Mouse (Mus musculus) G1E (cell line): Measurements from ENCODE around the gene Catsperg1. TPM values are rescaled to one million over a fixed set of nuclear protein-coding genes. Genes with fewer than 3 reads are reported as not detected.

ENCODE experiments used
- ATAC-seq: 2 replicates; pipeline ENCODE4 v1.8.0; 2016; ENCODE audit warnings: mild to moderate bottlenecking; ENCODE audit not compliant: insufficient number of reproducible peaks, poor library complexity, low FRiP score, severe bottlenecking; ENCODE audit errors: extremely low read depth
- DNase-seq: peaks from one replicate; pipeline ENCODE4 v3.0.0; 2012; ENCODE audit warnings: low spot score
- H3K27me3 ChIP-seq: 2 replicates; pipeline ENCODE4 v1.6.1; 2012; ENCODE audit warnings: mild to moderate bottlenecking, low read length, inconsistent platforms; ENCODE audit not compliant: insufficient read depth
- H3K36me3 ChIP-seq: replicated peaks from 2 replicates; pipeline ENCODE3; 2012; ENCODE audit warnings: mild to moderate bottlenecking, inconsistent platforms
- H3K4me1 ChIP-seq: 2 replicates; pipeline ENCODE4 v1.6.1; 2012; ENCODE audit warnings: low read depth, low read length, inconsistent platforms, mixed read lengths; ENCODE audit not compliant: insufficient read depth
- H3K4me3 ChIP-seq: 2 replicates; pipeline ENCODE4 v1.5.1; 2012; ENCODE audit warnings: low read depth, mild to moderate bottlenecking, inconsistent platforms, low read length, moderate library complexity, mixed read lengths
- H3K9me3 ChIP-seq: replicated peaks from 2 replicates; pipeline ENCODE4 v1.6.1; 2012; ENCODE audit warnings: inconsistent platforms
- CTCF ChIP-seq: IDR thresholded peaks from 2 replicates; pipeline ENCODE4 v1.5.1; 2012; ENCODE audit warnings: low read depth, low read length, inconsistent platforms, mixed read lengths
- GATA1 ChIP-seq: IDR thresholded peaks from 2 replicates; pipeline ENCODE4 v1.6.1; 2012; ENCODE audit warnings: borderline replicate concordance, low read length, inconsistent platforms, mixed read lengths
- GATA2 ChIP-seq: IDR thresholded peaks from 2 replicates; pipeline ENCODE4 v1.6.1; 2012; ENCODE audit warnings: low read depth, low read length, inconsistent platforms, borderline replicate concordance
- POLR2AphosphoS5 ChIP-seq: IDR thresholded peaks from 2 replicates; pipeline ENCODE4 v1.6.1; 2012; ENCODE audit warnings: low read depth, low read length, inconsistent platforms; ENCODE audit not compliant: insufficient replicate concordance
- TAL1 ChIP-seq: conservative IDR thresholded peaks from 2 replicates; pipeline ENCODE4 v1.6.1; 2012; ENCODE audit warnings: low read depth, low read length, inconsistent platforms, mixed read lengths
- polyA plus RNA-seq: library from polyadenylated mRNA; stranded (reverse); fragments of >175 nt; gene quantifications from 2 replicates; pipeline ENCODE4 v1.2.3, GENCODE M21; 2012
- total RNA-seq, 2 experiments: library from RNA; stranded (forward) in 1 of 2; stranded (reverse) in 1 of 2; fragments of 200-1000 nt in 1 of 2; fragments of >200 nt in 1 of 2; fragmentation: Nextera tagmentation in 1 of 2; gene quantifications; 2 replicates each; pipeline ENCODE4 v1.2.3; 2014 to 2017

Gene Catsperg1
- total and polyA plus RNA-seq, 3 experiments = 0.04 to 3.0 (median 2.1) TPM

- Histone ChIP-seq H3K9me3 (0 out of 2 replicates have a peak, but pooled peaks cover 5% of the 10 kb centered on the region), H3K4me3 (no peak within 1 kb of the TSS), H3K36me3 (no peaks in the 10 kb centered on the region), H3K4me1 (peaks cover 7% of the 10 kb centered on the region; the same call in 1 of the 2 replicates), H3K27me3 (peaks cover 48% of the 10 kb centered on the region)
- DNase-seq = no peak
- no peak for ATAC-seq
- TF ChIP-seq TAL1 (no peak), GATA2 (no peak), CTCF (no peak), POLR2AphosphoS5 (no peak), GATA1 (no peak)
Observed at GRCm38 (mm10) chr7:29232247-29233013, 18.6 kb upstream of the Catsperg1 start, which contains the start of gene Kcnk6. Gene Kcnk6 (minus strand): TSS chr7:29232515.

- no peak for ATAC-seq
- 0 out of 2 replicates have a peak, but pooled peaks cover 5% of the 10 kb centered on the region for H3K9me3 ChIP-seq
- no peak overlapping the region for H3K4me3 ChIP-seq
- H3K4me1 ChIP-seq = peaks cover 4% of the 10 kb centered on the region; the same call in 1 of the 2 replicates
- H3K27me3 ChIP-seq = peaks cover 50% of the 10 kb centered on the region
- no peaks in the 10 kb centered on the region for H3K36me3 ChIP-seq
- TF ChIP-seq POLR2AphosphoS5 = no peak
- no peak for TF ChIP-seq GATA1
- TF ChIP-seq CTCF = no peak
- TF ChIP-seq GATA2 = no peak
- no peak for TF ChIP-seq TAL1
- DNase-seq = no peak
Observed at GRCm38 (mm10) chr7:29231517-29231916, 17.7 kb upstream of the Catsperg1 start.

DNA sequence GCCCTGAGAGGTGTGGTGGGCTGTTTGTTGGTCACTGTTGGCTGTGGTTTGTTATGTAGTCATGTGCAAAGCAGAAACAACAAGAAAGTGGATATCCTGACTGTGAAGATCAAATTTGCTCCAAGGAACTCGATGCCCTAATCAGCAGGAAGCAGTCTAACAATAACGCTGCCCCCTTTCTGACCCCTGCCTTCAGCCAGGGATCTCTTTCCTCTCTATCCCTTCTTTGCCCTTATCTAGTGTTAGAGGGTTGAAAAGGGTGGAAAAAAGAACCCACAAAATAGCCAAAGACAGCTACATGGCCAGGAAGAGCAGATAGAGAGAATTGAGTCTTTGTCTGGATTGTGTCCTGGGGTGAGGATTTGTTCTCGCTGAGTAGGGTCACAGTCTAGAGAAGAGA, 16.7 kb upstream of the Catsperg1 start:
- Histone ChIP-seq H3K27me3 (peaks cover 50% of the 10 kb centered on the region), H3K4me3 (no peak overlapping the region), H3K4me1 (peaks cover 4% of the 10 kb centered on the region; the same call in 1 of the 2 replicates)

DNA sequence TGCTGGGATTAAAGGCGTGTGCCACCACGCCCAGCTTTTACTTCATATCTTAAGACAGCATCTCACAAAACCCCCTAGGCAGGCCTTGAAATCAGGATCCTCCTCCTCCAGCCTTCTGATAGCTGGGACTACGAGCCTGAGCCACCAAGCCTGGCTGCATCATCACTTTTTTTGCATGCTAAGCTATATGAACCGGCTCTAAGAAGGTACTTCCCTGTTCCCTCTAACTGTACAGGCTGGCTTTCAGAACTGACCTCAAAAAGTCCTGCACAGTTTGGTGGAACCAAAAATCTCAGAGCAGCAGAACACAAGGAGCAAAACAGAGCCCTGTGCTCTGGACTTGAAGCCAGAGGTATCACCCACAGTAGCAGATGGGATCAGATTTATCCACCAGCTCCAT, 14.4 kb upstream of the Catsperg1 start:
- TF ChIP-seq POLR2AphosphoS5 (no peak), GATA1 (no peak), TAL1 (no peak), CTCF (no peak), GATA2 (no peak)
- DNase-seq = no peak
- H3K36me3 ChIP-seq = no peaks in the 10 kb centered on the region

More for the DNA sequence above, 16.7 kb upstream of the Catsperg1 start:
- ATAC-seq = no peak
- DNase-seq = no peak
- Histone ChIP-seq H3K9me3 (0 out of 2 replicates have a peak, but pooled peaks cover 5% of the 10 kb centered on the region), H3K36me3 (no peaks in the 10 kb centered on the region)
- TF ChIP-seq GATA2 (no peak), CTCF (no peak), POLR2AphosphoS5 (no peak), TAL1 (no peak), GATA1 (no peak)

DNA sequence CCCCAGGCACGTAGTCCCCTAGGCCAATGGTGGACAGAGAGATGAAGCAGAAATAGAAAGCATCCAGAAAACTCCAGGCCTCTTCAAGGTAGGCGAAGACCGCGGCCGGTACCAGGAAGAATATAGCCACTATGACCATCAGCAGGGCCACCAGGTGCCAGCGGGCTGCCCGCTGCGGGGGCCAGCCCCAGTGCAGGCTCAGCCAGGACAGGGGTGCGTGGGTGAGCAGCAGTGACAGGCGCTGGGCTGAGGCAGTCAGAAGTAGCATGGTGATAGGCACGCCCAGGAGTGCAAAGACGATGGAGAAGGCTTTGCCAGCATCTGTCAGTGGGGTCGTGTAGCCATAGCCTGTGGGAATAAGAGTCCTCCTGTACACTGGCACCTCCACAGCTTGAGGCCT, 11.7 kb upstream of the Catsperg1 start:
- ATAC-seq (no peak), DNase-seq (no peak)
- H3K27me3 ChIP-seq = peaks cover 49% of the 10 kb centered on the region
- H3K4me1 ChIP-seq = peaks cover 4% of the 10 kb centered on the region
- H3K4me3 ChIP-seq = no peak overlapping the region
- TF ChIP-seq TAL1 (no peak), CTCF (no peak), GATA2 (no peak), POLR2AphosphoS5 (no peak), GATA1 (no peak)
- H3K9me3 ChIP-seq = peaks cover 4% of the 10 kb centered on the region; the same call in 1 of the 2 replicates
- no peaks in the 10 kb centered on the region for H3K36me3 ChIP-seq

More for the DNA sequence above, 14.4 kb upstream of the Catsperg1 start:
- peaks cover 4% of the 10 kb centered on the region for H3K4me1 ChIP-seq
- H3K4me3 ChIP-seq = no peak overlapping the region
- 0 out of 2 replicates have a peak, but pooled peaks cover 5% of the 10 kb centered on the region for H3K9me3 ChIP-seq
- no peak for ATAC-seq
- peaks cover 66% of the 10 kb centered on the region for H3K27me3 ChIP-seq

DNA sequence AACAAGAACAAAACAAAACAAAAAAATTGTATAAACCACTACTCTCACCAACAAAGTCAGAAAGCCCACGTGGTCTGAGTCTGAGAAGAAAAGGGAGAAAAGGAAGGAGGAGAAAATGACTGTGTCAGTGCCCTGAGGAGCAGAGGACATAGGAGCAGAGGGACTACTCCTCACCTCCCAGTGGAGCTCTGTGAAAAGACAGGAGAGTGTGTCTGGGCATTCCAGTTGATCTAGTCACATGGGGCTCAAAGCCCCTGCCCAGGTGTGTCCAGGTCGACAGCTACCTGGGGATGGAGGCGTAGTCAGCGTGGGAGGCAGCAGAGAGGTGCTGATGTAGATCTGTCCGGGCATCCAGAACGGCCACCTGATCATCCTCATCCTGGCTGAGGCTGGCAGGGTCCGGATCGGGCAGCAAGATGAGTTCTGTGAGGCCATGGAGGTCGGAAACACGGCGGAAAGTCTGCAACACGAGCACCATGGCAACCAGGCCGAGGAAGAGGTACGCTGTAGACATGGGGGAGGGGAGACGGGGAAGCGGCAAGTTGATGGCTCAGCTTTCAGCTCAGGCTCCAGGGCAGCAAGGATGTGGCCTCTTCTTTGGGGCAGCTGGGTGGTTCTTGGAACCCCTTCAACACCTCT, 11.0 kb upstream of the Catsperg1 start:
- no peak for DNase-seq
- no peak for TF ChIP-seq GATA1
- TF ChIP-seq CTCF = no peak
- H3K36me3 ChIP-seq = no peaks in the 10 kb centered on the region
- H3K27me3 ChIP-seq = peaks cover 43% of the 10 kb centered on the region
- H3K4me1 ChIP-seq = peaks cover 4% of the 10 kb centered on the region
- no peak overlapping the region for H3K4me3 ChIP-seq
- no peak for ATAC-seq
- H3K9me3 ChIP-seq = peaks cover 7% of the 10 kb centered on the region
